Mouse (Mus musculus) stomach, embryonic 15.5 days (tissue): Measurements from ENCODE around the gene Cldn15. TPM values are rescaled to one million over a fixed set of nuclear protein-coding genes. Genes with fewer than 3 reads are reported as not detected.

Source experiments
- ATAC-seq: fragments of 200-750 bp; cut with Nextera tagmentation; 2 replicates; pipeline ENCODE4 v1.8.0; 2017; ENCODE audit warnings: low read depth, moderate number of reproducible peaks, moderate TSS enrichment; ENCODE audit not compliant: insufficient read depth, low FRiP score
- H3K27ac ChIP-seq: fragments of 300-500 bp; sonication (generic); 2 replicates; pipeline ENCODE4 v1.5.1; 2015; ENCODE audit warnings: mild to moderate bottlenecking, inconsistent platforms
- H3K27me3 ChIP-seq: fragments of 300-500 bp; sonication (generic); replicated peaks from 2 replicates; pipeline ENCODE4 v1.6.1; 2015; ENCODE audit warnings: inconsistent platforms
- H3K36me3 ChIP-seq: fragments of 300-500 bp; sonication (generic); 2 replicates; pipeline ENCODE4 v1.6.1; 2015; ENCODE audit warnings: inconsistent platforms
- H3K4me1 ChIP-seq: fragments of 300-500 bp; sonication (generic); 2 replicates; pipeline ENCODE4 v1.6.1; 2015; ENCODE audit warnings: inconsistent platforms
- H3K4me2 ChIP-seq: fragments of 300-500 bp; sonication (generic); 2 replicates; pipeline ENCODE4 v1.6.1; 2015; ENCODE audit warnings: mild to moderate bottlenecking, inconsistent platforms
- H3K4me3 ChIP-seq: fragments of 300-500 bp; sonication (generic); replicated peaks from 2 replicates; pipeline ENCODE4 v1.5.1; 2015; ENCODE audit warnings: inconsistent platforms
- H3K9ac ChIP-seq: fragments of 300-500 bp; sonication (generic); 2 replicates; pipeline ENCODE4 v1.6.1; 2015; ENCODE audit warnings: inconsistent platforms
- H3K9me3 ChIP-seq: fragments of 300-500 bp; sonication (generic); 2 replicates; pipeline ENCODE4 v1.6.1; 2016; ENCODE audit warnings: inconsistent platforms
- WGBS: fragments of 180-500 bp; shearing (Covaris S2); methylation state at CpG from one replicate; pipeline ENCODE4 v1.1.7; 2015; 5-methylcytosine and 5-hydroxymethylcytosine counted together
- polyA plus RNA-seq: library from polyadenylated mRNA; unstranded; fragments of >200 nt; fragmentation: Nextera tagmentation; extraction: Ambion mirVana; gene quantifications from 2 replicates; pipeline ENCODE4 v1.2.1, GENCODE M21; 2015

Cldn15 gene
- polyA plus RNA-seq, 1 experiment from 2014 or later, result 10.8 TPM

DNA sequence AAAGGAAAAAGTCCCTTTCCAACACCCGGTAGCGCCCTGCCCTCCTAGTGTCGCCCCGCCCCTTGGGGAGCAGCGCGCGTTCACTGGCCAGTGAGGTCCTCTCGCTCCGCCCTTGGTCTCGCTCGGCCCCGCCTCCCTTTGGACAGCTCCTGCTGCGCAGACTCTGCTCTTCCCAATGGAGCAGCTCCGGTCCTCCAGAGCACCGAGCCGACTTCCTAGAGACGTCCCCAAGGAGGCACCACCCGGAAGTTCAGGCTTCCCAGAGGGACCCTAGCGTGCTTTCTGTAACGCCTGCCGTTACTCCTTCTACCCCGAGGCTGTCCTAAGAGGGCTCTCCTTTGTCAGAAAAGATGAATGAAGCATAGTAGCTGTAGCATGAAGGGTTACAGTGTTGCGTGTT lies 13.4 kb upstream of the Cldn15 start, which contains the start of gene Fis1:
TSS of gene Fis1 (plus strand) at position 261 of the 400 bp plus-strand sequence.
- WGBS, result 0% methylated on average over 23 of the region's 23 CpGs
- peak within 1 kb of the TSS; percentile 57 for H3K4me2 ChIP-seq
- H3K4me1 ChIP-seq, result peaks cover 10% of the 10 kb centered on the region
- no peaks in the 10 kb centered on the region for H3K9me3 ChIP-seq
- peak; percentile 99 for ATAC-seq
- peak within 1 kb of the TSS; percentile 76 for H3K9ac ChIP-seq
- H3K4me3 ChIP-seq, result peak within 1 kb of the TSS; percentile 73
- H3K27ac ChIP-seq, result peak within 1 kb of the TSS; percentile 60
- no peaks in the 10 kb centered on the region for H3K27me3 ChIP-seq
- H3K36me3 ChIP-seq, result peaks cover 4% of the 10 kb centered on the region; the same call in 1 of the 2 replicates

DNA sequence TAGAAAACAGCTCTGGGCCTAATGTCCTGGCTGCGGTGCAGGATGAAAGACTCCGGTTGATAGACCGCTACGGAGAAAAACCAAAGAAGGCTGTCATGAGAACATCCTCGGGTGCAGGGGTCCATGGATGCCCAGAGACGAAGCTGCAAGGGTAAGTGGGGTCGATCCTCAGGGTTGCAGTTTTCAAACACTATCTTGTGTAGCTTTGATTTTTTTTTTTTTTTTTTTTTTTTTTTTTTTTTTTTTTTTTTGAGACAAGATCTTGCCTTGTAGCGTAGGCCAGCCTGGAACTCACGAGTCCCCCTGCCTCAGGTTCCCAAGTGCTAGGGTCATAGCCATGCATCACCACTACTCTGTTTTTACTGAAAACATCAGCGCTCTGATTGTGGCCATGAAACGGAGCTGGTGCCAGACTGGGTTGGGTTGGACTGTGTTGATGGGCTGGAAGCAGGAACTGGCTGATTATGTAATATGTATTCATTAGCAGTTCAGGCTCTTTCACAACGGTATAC lies 12.9 kb upstream of the Cldn15 start:
- H3K27me3 ChIP-seq, result no peaks in the 10 kb centered on the region
- peak overlapping the region; percentile 73 for H3K4me3 ChIP-seq
- H3K27ac ChIP-seq, result peak overlapping the region; percentile 60
- H3K9me3 ChIP-seq, result no peaks in the 10 kb centered on the region
- H3K36me3 ChIP-seq, result peaks cover 4% of the 10 kb centered on the region; the same call in 1 of the 2 replicates
- ATAC-seq, result no peak
- H3K9ac ChIP-seq, result peak overlapping the region; percentile 76
- H3K4me2 ChIP-seq, result peak overlapping the region; percentile 54
- WGBS, result 2% methylated on average over 12 of the region's 12 CpGs
- H3K4me1 ChIP-seq, result peaks cover 10% of the 10 kb centered on the region

DNA sequence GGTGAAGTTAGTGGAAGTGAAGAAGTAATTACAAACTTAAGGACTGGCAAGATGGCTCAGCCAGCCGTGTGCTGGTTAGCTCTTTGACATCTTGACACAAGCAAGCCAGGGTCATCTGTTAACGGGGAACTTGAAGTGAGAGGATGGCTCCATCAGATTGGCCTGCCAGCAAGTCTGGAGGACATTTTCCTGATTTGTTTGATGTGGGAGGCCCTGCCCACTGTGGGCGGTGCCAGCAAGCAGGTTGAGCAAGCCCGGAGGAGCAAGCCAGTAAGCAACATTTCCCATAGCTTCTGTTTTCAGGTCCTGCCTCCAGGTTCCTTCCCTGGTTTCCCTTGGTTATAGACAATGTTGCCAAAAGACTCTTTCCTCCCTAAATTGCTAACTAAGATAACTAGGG lies 10.8 kb upstream of the Cldn15 start:
- peaks cover 13% of the 10 kb centered on the region for H3K4me1 ChIP-seq
- H3K36me3 ChIP-seq, result peaks cover 4% of the 10 kb centered on the region; the same call in 1 of the 2 replicates
- H3K27ac ChIP-seq, result no peak overlapping the region
- no peak overlapping the region for H3K4me2 ChIP-seq
- H3K9me3 ChIP-seq, result no peaks in the 10 kb centered on the region
- H3K27me3 ChIP-seq, result no peaks in the 10 kb centered on the region
- H3K4me3 ChIP-seq, result no peak overlapping the region
- ATAC-seq, result no peak
- H3K9ac ChIP-seq, result no peak overlapping the region
- WGBS, result 75% methylated on average over 4 of the region's 4 CpGs

DNA sequence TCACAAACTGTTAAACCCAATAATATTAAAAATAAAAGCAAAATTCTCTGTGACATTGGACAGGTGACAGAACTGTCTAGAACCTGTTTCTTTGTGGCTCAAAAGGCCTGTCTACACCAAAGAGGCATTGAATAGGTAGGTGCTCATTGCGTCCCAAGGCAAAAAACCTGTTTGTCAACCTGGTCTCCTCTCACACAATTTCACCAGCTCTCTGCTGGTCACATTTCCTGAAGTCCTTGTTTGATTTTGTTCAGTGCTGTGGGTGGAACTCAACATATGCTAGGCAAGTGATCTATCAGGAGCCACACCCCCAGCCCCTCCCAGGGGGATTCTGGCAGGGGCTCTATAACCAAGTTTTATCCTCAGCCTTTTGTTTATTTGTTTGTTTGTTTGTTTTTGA lies 9.2 kb upstream of the Cldn15 start:
- no peak overlapping the region for H3K4me2 ChIP-seq
- peak overlapping the region; percentile 65 for H3K27ac ChIP-seq
- peaks cover 4% of the 10 kb centered on the region; the same call in 1 of the 2 replicates for H3K36me3 ChIP-seq
- H3K4me3 ChIP-seq, result no peak overlapping the region
- WGBS, result 67% methylated on average over 1 of the region's 1 CpGs
- no peaks in the 10 kb centered on the region for H3K27me3 ChIP-seq
- no peak overlapping the region for H3K9ac ChIP-seq
- peaks cover 18% of the 10 kb centered on the region for H3K4me1 ChIP-seq
- H3K9me3 ChIP-seq, result no peaks in the 10 kb centered on the region
- ATAC-seq, result no peak

DNA sequence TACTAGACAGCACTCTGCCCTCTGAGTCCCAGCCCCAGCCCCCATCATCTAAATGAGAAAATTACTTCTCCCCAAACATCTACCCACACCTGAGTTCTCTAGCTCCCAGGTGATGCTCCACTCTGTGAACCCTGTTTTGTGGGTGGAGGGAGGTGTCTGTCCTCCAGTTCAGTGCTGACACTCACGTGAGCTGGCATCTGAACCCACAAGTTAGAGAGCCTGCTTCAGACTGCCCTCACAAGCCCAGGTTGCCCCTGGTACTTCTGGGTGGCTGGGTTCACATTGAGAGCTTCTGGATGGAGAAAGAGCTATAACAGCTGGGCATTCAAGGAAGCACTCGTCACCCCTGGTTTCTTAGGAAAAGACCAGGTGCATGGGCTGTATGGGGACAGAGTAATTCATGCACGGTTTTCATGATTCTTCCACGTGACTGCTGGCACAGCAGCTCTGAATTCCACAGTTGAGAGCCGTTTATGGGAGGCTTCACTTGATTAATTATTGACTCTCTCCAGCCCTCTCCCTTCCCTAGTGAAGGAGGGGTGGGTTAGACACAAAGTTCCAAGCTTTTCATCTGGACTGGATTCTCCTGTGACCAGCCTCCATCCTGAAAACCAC lies 7.3 kb upstream of the Cldn15 start:
- no peak overlapping the region for H3K4me3 ChIP-seq
- WGBS, result 44% methylated on average over 5 of the region's 5 CpGs
- no peaks in the 10 kb centered on the region for H3K9me3 ChIP-seq
- no peak overlapping the region for H3K9ac ChIP-seq
- peak overlapping the region; percentile 74 for H3K27ac ChIP-seq
- H3K4me2 ChIP-seq, result no peak overlapping the region
- H3K27me3 ChIP-seq, result no peaks in the 10 kb centered on the region
- ATAC-seq, result no peak
- peaks cover 14% of the 10 kb centered on the region for H3K36me3 ChIP-seq
- H3K4me1 ChIP-seq, result peaks cover 23% of the 10 kb centered on the region

DNA sequence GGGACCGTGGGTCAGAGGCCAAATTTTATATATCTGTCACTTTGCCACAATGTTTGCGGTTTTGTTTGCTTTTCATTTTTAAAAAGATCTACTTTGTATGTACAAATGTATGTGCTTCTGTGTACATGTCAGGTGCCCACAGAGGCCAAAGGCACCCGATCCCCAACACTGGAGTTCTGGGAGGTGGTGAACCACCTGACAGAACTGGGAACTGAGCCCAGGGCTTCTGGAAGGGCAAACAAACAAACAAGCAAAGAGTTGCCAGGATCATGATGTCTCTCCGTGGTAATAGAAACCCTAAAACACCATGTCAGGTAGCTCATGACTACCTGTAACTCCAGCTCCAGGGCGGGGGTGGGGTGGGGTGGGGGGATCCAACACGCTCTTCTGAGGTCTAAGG lies 6.4 kb upstream of the Cldn15 start:
- Histone ChIP-seq H3K4me2 (no peak overlapping the region), H3K4me3 (no peak overlapping the region), H3K4me1 (peaks cover 22% of the 10 kb centered on the region), H3K9ac (no peak overlapping the region), H3K27me3 (no peaks in the 10 kb centered on the region), H3K9me3 (no peaks in the 10 kb centered on the region), H3K36me3 (peaks cover 20% of the 10 kb centered on the region), H3K27ac (no peak overlapping the region)
- WGBS, result 89% methylated on average over 6 of the region's 6 CpGs
- ATAC-seq, result no peak

DNA sequence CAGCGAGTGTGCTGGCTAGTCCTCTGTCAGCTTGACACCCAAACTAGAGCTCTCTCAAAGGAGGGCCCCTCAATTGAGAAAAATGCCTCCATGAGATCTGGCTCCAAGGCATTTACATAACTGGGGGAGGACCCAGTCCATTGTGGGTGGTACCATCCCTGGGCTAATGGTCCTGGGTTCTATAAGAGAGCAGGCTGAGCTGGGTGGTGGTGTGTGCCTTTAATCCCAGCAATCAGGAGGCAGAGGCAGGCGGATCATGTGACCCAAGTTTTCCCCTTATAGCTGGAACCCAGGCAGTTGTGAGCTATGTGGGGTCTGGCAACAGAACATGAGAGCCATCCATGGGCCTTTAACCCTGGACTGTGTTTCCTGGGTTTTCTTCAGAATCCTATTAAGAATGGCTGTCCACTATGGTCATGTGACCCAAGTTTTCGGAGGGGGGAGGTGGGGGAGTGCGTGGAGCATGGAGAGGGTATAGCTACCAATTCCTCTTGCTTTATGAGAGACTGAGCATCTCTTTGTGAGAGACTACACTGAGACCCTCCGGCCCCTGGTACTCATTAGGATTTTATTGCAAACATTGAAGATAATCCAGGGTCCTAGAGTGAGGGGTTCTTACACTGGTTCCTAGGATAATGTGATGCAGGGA lies 5.0 kb upstream of the Cldn15 start:
- 28% methylated on average over 5 of the region's 5 CpGs for WGBS
- Histone ChIP-seq H3K27me3 (no peaks in the 10 kb centered on the region), H3K9me3 (no peaks in the 10 kb centered on the region), H3K4me3 (peak overlapping the region; percentile 63), H3K9ac (peak overlapping the region; percentile 43; the same call in 1 of the 2 replicates), H3K4me1 (peaks cover 31% of the 10 kb centered on the region), H3K27ac (peak overlapping the region; percentile 82), H3K4me2 (peak overlapping the region; percentile 69), H3K36me3 (peaks cover 23% of the 10 kb centered on the region)
- ATAC-seq, result no peak

DNA sequence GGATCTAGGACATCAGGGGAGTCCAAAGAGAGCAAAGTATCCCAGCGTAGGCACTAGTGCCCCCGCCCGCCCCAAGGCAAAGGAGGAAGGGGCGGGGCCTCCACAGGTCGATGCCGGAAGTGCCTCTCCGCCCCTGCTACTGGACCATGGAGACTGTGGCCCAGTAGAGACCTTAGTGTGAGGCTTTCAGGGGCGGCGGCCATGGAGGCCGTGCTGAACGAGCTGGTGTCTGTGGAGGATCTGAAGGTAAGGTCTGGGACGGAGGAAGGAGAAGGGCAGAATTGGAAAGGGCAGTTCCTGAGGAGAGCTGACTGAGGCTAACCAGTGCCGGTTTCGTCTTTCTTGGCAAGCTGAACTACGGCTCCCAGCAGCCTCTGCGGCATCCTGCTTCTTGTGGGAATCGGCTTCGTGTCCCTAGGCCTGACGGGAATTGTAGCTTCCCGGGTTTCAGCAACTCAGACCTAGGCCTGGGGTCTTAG lies 4.4 kb upstream of the Cldn15 start:
- WGBS, result 0% methylated on average over 20 of the region's 20 CpGs
- peak overlapping the region; percentile 43 for H3K9ac ChIP-seq

DNA sequence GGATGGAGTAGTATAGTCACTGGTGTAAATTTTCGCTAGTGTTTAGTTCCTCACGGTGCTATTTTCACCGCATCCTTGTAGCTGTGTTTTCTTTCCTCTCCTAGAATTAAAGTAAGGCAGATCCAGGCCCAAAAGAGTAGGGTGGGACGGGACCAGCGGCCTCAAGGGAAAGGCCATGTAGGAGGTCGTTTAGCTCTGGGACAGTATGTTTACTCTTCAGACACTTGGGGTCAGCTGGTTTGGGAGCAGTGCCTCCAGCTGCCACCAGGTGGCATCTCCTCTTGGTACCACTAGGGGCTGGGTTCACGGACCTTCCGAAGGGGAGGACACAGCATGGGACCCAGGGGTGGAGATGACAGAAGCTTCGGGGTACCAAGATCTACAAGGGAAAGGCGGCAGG lies 3.9 kb upstream of the Cldn15 start:
- Histone ChIP-seq H3K4me2 (peak overlapping the region; percentile 69), H3K4me1 (peaks cover 42% of the 10 kb centered on the region), H3K36me3 (peaks cover 23% of the 10 kb centered on the region), H3K27ac (peak overlapping the region; percentile 82), H3K9me3 (no peaks in the 10 kb centered on the region), H3K27me3 (no peaks in the 10 kb centered on the region), H3K9ac (peak overlapping the region; percentile 43), H3K4me3 (peak overlapping the region; percentile 63)
- WGBS, result 1% methylated on average over 10 of the region's 10 CpGs
- ATAC-seq, result peak; percentile 45; the same call in 1 of the 2 replicates

More for the DNA sequence above, 4.4 kb upstream of the Cldn15 start:
- H3K27me3 ChIP-seq, result no peaks in the 10 kb centered on the region
- peaks cover 23% of the 10 kb centered on the region for H3K36me3 ChIP-seq
- peak overlapping the region; percentile 63 for H3K4me3 ChIP-seq
- no peaks in the 10 kb centered on the region for H3K9me3 ChIP-seq
- ATAC-seq, result peak; percentile 83
- H3K4me2 ChIP-seq, result peak overlapping the region; percentile 69
- peaks cover 37% of the 10 kb centered on the region for H3K4me1 ChIP-seq
- peak overlapping the region; percentile 82 for H3K27ac ChIP-seq

DNA sequence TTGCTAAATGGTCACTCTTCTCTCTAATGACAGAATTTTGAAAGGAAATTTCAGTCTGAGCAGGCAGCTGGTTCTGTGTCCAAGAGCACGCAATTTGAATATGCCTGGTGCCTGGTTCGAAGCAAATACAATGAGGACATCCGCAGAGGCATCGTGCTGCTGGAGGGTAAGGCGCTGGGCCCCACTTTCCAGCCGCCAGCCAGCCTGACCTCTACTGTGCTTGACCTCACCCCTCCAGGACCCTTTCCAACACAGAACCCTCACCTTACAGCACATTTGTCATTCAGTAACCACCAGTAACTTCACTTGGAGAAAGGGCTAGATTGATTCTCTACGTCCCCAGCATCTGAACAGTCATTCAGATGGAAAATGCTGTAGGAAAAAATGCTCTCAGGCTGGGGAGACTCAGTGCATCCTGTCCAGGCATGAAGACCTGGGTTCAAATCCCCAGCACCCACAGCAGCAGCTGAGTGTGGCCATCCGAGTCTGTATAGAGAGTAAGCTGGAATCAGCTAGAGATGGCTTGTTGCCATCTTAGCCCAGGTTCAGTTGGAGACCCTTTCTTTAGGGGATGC lies 3.4 kb upstream of the Cldn15 start:
- WGBS, result 67% methylated on average over 8 of the region's 8 CpGs
- Histone ChIP-seq H3K4me2 (peak overlapping the region; percentile 69), H3K9ac (0 out of 2 replicates have a peak overlapping the region, but pooled peaks have one; percentile 43), H3K27ac (peak overlapping the region; percentile 82), H3K9me3 (no peaks in the 10 kb centered on the region), H3K27me3 (no peaks in the 10 kb centered on the region), H3K36me3 (peaks cover 23% of the 10 kb centered on the region), H3K4me1 (peaks cover 46% of the 10 kb centered on the region), H3K4me3 (peak overlapping the region; percentile 63)
- ATAC-seq, result no peak

DNA sequence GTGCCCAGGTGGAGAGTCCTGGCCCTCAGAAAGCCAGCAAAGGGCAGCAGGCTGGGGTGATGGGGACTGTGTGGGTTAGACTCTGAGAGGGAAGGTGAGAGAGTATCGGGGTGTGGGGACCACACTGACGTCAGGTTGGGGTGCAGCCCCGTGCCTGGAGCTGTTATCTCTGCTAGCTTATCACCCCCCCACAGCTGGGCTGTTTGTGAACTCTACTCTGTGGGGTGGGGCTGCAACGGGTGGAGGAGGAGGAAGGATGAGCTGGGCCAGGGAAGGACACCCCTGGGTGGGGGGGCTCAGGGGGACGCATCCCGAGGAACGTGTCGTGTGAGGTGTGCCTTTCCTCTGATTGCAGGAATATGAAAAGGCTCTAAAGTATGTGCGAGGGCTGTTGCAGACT lies 1.2 kb upstream of the Cldn15 start:
- Histone ChIP-seq H3K9ac (no peak overlapping the region), H3K36me3 (peaks cover 23% of the 10 kb centered on the region), H3K4me3 (no peak overlapping the region), H3K4me1 (peaks cover 43% of the 10 kb centered on the region), H3K9me3 (no peaks in the 10 kb centered on the region), H3K27me3 (no peaks in the 10 kb centered on the region), H3K27ac (peak overlapping the region; percentile 72), H3K4me2 (no peak overlapping the region)
- 61% methylated on average over 9 of the region's 9 CpGs for WGBS
- peak; percentile 41; the same call in 1 of the 2 replicates for ATAC-seq
